Mouse (Mus musculus): ENCODE measurements around the gene Clic6. TPM values are rescaled to one million over a fixed set of nuclear protein-coding genes. Genes with fewer than 3 reads are reported as not detected.
A peak's percentile ranks its signal among the peaks of the same experiment; 100 is the strongest.

Gene Clic6
- total and polyA plus RNA-seq, 3 experiments, result not detected

DNA sequence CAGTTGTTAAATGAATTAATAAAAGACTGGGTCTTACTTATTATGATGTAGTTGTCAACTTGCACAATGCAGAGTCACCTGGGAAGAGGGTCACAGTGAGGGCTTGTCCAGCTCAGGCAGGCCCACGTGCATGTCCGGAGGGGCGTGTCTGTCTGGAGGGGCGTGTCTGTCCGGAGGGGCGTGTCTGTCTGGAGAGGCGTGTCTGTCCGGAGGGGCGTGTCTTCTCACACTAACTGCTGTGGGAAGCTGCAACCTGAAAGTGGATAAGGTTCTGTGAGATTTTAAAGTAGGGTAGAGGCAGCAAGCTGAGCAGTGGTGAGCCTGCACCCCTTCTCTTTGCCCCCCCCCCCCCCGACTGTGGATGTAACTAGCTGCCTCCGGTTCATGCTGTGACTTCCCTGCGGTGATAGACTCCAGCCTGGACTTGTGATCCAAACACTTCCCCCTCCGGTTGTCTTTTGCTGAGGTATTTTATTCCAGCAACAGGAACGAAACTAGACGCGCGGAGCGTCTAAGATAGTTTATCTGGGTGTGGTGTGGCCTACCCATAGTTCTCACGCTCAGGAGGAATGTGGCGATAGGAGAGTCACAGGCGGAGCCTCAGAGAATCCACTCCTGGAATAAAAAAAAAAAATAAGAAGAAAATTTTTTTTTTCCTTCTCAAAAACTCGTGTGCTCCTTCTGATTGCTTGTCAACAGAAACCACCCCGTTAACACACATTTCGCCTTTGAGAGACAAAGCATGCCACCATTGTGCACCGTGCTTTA, 10.3 kb upstream of the Clic6 start (continued):
- TF ChIP-seq JUND (IDR thresholded peaks at IDR 0.05; ENCODE audit: low read depth, low read length) (no peak), TAL1 (IDR thresholded peaks at IDR 0.05; ENCODE audit: low read length) (no peak), ZKSCAN1 (IDR thresholded peaks at IDR 0.05; ENCODE audit: low read depth, low read length) (no peak), SMC3 (IDR thresholded peaks at IDR 0.05; ENCODE audit: low read depth, low read length) (no peak), MAZ (IDR thresholded peaks at IDR 0.05; ENCODE audit: low read depth, low read length) (0 out of 2 replicates have a peak, but pooled peaks have one; percentile 24), GABPA (IDR thresholded peaks at IDR 0.05; ENCODE audit: low read depth, low read length) (no peak), MXI1 (IDR thresholded peaks at IDR 0.05; ENCODE audit: low read depth, low read length) (peak; percentile 73), CHD1 (IDR thresholded peaks at IDR 0.05; ENCODE audit: low read depth, low read length) (0 out of 2 replicates have a peak, but pooled peaks have one; percentile 79), BHLHE40 (IDR thresholded peaks at IDR 0.05; ENCODE audit: borderline replicate concordance, low read depth, low read length) (peak; percentile 54; the same call in 1 of the 2 replicates), RAD21 (IDR thresholded peaks at IDR 0.05; ENCODE audit: low read depth, low read length) (no peak), ZMIZ1 (IDR thresholded peaks at IDR 0.05; ENCODE audit: low read depth, low read length) (no peak), EP300 (IDR thresholded peaks at IDR 0.05; ENCODE audit: low read depth in 1 of 2, low read length in 2 of 2) (peak; percentile 56 to 64; a peak in 3 of 4 replicates), POLR2AphosphoS5 (IDR thresholded peaks at IDR 0.05; ENCODE audit: borderline replicate concordance, low read depth, low read length) (no peak), USF2 (IDR thresholded peaks at IDR 0.05; ENCODE audit: borderline replicate concordance in 1 of 2, insufficient read depth in 1 of 2, low read depth in 1 of 2, low read length in 2 of 2) (no peak)

DNA sequence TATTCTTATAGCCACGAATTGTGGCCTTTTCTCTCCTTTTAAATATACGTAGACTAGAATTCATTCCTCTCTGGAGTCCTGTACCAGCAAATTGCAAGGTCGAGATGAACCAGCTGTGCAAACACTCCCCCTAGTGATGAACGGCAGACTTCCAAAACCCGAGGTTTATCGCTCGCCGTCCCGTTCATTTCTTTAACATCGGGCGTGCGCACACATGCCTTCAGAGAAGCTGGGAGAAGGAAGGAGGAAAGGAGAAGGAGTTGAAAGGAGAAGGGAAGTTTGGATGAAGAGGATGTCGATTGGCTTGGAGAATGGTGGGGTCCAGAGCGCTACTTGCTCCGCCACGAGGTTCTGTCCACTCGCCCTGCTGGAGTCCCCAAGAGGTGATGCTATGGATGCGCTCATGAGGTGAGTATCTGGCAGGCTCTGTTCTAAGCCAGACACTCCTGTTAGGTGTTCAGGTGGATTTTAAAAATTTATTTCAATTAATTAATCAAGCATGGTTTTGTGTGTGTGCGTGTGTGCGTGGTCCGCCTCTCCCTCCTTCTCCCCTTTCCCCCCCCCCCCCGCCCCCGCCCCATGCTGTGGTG, 6.9 kb upstream of the Clic6 start:
- Histone ChIP-seq H3K79me2 (ENCODE audit: control insufficient read depth, insufficient read depth, low read length, poor library complexity) (no peaks in the 10 kb centered on the region), H3K27ac (ENCODE audit: control insufficient read depth, low read depth, low read length) (no peak overlapping the region), H3K9ac (ENCODE audit: control insufficient read depth, low read depth, low read length, poor library complexity, severe bottlenecking) (no peak overlapping the region), H3K4me1 (ENCODE audit: control insufficient read depth in 1 of 2, insufficient read depth in 2 of 2, low read length in 2 of 2) (peaks cover 0 to 12% of the 10 kb centered on the region in 2 experiments; a peak in 2 of 4 replicates), H3K27me3 (ENCODE audit: control insufficient read depth in 1 of 2, insufficient read depth in 2 of 2, low read length in 2 of 2) (no peaks in the 10 kb centered on the region; a peak in 1 of 4 replicates), H3K36me3 (ENCODE audit: control insufficient read depth in 1 of 2, insufficient read depth in 2 of 2, low read length in 2 of 2) (peaks cover 0 to 7% of the 10 kb centered on the region in 2 experiments; a peak in 2 of 4 replicates), H3K4me3 (ENCODE audit: control insufficient read depth in 1 of 2, insufficient read depth in 1 of 2, low read depth in 2 of 2, low read length in 2 of 2) (no peak overlapping the region), H3K9me3 (replicated peaks; ENCODE audit: insufficient read depth, low read length) (no peaks in the 10 kb centered on the region)
- DNase-seq (ENCODE audit: low read depth, low spot score), result peak; percentile 74
- TF ChIP-seq RAD21 (IDR thresholded peaks at IDR 0.05; ENCODE audit: low read depth, low read length) (peak; percentile 75), CTCF (IDR thresholded peaks at IDR 0.05 in 2 of 3, conservative IDR thresholded peaks at IDR 0.05 in 1 of 3; ENCODE audit: control insufficient read depth in 1 of 3, insufficient read depth in 1 of 3, low read depth in 2 of 3, low read length in 3 of 3, poor library complexity in 1 of 3, severe bottlenecking in 1 of 3) (peak; percentile 42 to 80 (median 63); a peak in 5 of 6 replicates), GATA1 (IDR thresholded peaks at IDR 0.05; ENCODE audit: low read depth, low read length) (no peak), MXI1 (IDR thresholded peaks at IDR 0.05; ENCODE audit: low read depth, low read length) (no peak), SMC3 (IDR thresholded peaks at IDR 0.05; ENCODE audit: low read depth, low read length) (peak; percentile 63), ZC3H11A (IDR thresholded peaks at IDR 0.05; ENCODE audit: low read depth, low read length) (peak; percentile 33; the same call in 1 of the 2 replicates)
